In the genomic region with DNA sequence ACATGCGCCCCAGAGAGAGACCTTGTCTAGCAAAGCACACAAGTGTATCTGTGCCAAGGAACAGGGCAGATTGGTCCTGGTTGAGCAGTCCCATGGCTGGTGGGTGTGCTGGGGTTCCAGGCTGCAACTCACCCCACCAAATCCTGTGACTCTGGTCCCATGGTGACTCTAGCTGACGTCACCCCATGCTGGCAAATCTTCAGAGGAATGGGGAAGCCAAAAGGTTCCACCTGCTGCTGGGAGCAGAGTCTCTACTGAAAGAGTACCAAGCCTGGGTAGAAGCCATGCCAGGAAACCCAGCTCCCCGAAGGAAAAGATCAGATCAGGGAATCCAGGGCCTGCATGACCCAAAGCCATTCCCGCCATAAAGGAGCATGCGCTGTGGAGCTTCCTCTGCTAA, we compare ENCODE assay signal across 23 mouse cellular contexts. TPM values are rescaled to one million over a fixed set of nuclear protein-coding genes. Genes with fewer than 3 reads are reported as not detected.
DNase-seq lines count a peak whose midpoint lies in the region; TF ChIP-seq lines count a peak whose summit lies in the region.
"Had no signal": no experiment of that assay in that cellular context is flagged by ENCODE, and none has a peak within 500 bp of the region (broad histone marks: within the 10 kb centered on the region; RNA-seq: fewer than 3 reads in every experiment).

No protein-coding gene starts in this region.

- no peak for TF ChIP-seq POLR2A in cerebellum, adult 2 months (IDR thresholded peaks at IDR 0.05; ENCODE audit: borderline replicate concordance, insufficient read depth, low read length)

- whole genome bisulfite sequencing in cerebellum, adult 2 months, result 53% methylated on average over 5 of the region's 5 CpGs

- no peak for TF ChIP-seq CTCF in cerebellum, adult 2 months (IDR thresholded peaks at IDR 0.05; ENCODE audit: borderline replicate concordance, insufficient read depth, low read depth, low read length)
- no peak for TF ChIP-seq CTCF in gastrocnemius, adult 2 months (IDR thresholded peaks at IDR 0.05)
- TF ChIP-seq CTCF in left cerebral cortex, adult 2 months (IDR thresholded peaks at IDR 0.05), result no peak

- intact Hi-C loops in gastrocnemius, adult 2 months (cut with DNase I), result no loop called here
- intact Hi-C loops in gastrocnemius, postnatal 14 days (cut with DNase I; ENCODE audit: low total_unique reads), result no loop called here
- intact Hi-C loops in left cerebral cortex, adult 2 months (cut with DNase I), result no loop called here
- intact Hi-C loops in left cerebral cortex, postnatal 10 days (cut with DNase I), result no loop called here

- H3K4me3 ChIP-seq in cerebellum, adult 2 months (replicated peaks; ENCODE audit: insufficient read depth, low read depth, low read length), result no peak overlapping the region
- no peak overlapping the region for H3K4me3 ChIP-seq in gastrocnemius, adult 2 months
- H3K4me3 ChIP-seq in left cerebral cortex, adult 2 months, result no peak overlapping the region
- H3K4me3 ChIP-seq: embryonic facial prominence, embryonic 10.5 days; embryonic facial prominence, embryonic 13.5 days; erythroblast, embryonic 14.5 days; forebrain, embryonic 12.5 days; forebrain, embryonic 15.5 days; heart, embryonic 10.5 days; heart, embryonic 13.5 days had no signal

- no peak overlapping the region for H3K27ac ChIP-seq in cerebellum, adult 2 months (ENCODE audit: insufficient read depth, low read length)
- peak overlapping the region; percentile 56; the same call in 1 of the 2 replicates for H3K27ac ChIP-seq in gastrocnemius, adult 2 months
- H3K27ac ChIP-seq in left cerebral cortex, adult 2 months, result peak overlapping the region; percentile 61
- H3K27ac ChIP-seq: embryonic facial prominence, embryonic 10.5 days; embryonic facial prominence, embryonic 13.5 days; forebrain, embryonic 12.5 days; forebrain, embryonic 15.5 days; heart, embryonic 10.5 days; heart, embryonic 13.5 days; hindbrain, embryonic 14.5 days; hindbrain, postnatal 0 days had no signal

- H3K4me1 ChIP-seq in cerebellum, adult 2 months (ENCODE audit: control insufficient read depth, insufficient read depth, low read length), result peaks cover 14% of the 10 kb centered on the region

- H3K27me3 ChIP-seq in cerebellum, adult 2 months (ENCODE audit: control insufficient read depth, insufficient read depth, low read length), result no peaks in the 10 kb centered on the region
- H3K27me3 ChIP-seq: embryonic facial prominence, embryonic 13.5 days; forebrain, embryonic 12.5 days; forebrain, embryonic 15.5 days; heart, embryonic 13.5 days; Patski had no signal

- DNase-seq in cerebellum, adult 2 months, result peak; percentile 64 to 78
- no peak for DNase-seq in cerebellum, postnatal 14 days
- DNase-seq in gastrocnemius, adult 2 months, result peak; percentile 42
- no peak for DNase-seq in gastrocnemius, postnatal 14 days
- DNase-seq in left cerebral cortex, adult 2 months (ENCODE audit: extremely low spot score in 1 of 2, low spot score in 2 of 2), result no peak
- DNase-seq in left cerebral cortex, postnatal 10 days (ENCODE audit: extremely low spot score in 1 of 2, low spot score in 2 of 2), result no peak
- DNase-seq: adrenal gland, postnatal 10 days; embryo, embryonic 11 days; gastrocnemius, postnatal 10 days; heart, adult 18-20 months; heart, postnatal 14 days; heart, postnatal 4 days; kidney, adult 18-20 months had no signal

RNA-seq across cellular contexts. Expression of a gene that starts 43.4 kb away (rescaled TPM):
- 5.7 and 5.9 TPM in 2 replicates for polyA plus RNA-seq in cerebellum, adult 2 months (2012; rRNA removed)
- 10 to 100 TPM; 11.7 to 14.2 TPM for total RNA-seq in gastrocnemius, adult 2 months (2021)
- 10 to 100 TPM; 31.7 to 32.9 TPM for total RNA-seq in gastrocnemius, postnatal 14 days (2021)
- total RNA-seq in left cerebral cortex, adult 2 months (2021), result 10 to 100 TPM in 1 of 2 experiments, 1 to 10 TPM in 1; 8.6 to 11.9 TPM
- total RNA-seq in left cerebral cortex, postnatal 10 days (2021), result 10 to 100 TPM; 10.6 to 13.9 TPM

Comparison
In these comparisons a context has a peak if more than half of its experiments do, and no peak if none do; other contexts are left out.
1. DNase-seq: peak in cerebellum, adult 2 months (2 of 2) and gastrocnemius, adult 2 months (single experiment); none in cerebellum, postnatal 14 days (0 of 2), gastrocnemius, postnatal 14 days (single experiment), left cerebral cortex, adult 2 months (0 of 2) and left cerebral cortex, postnatal 10 days (0 of 2).